Mouse (Mus musculus) MEL (cell line): ENCODE results near the gene Whrn. TPM values are rescaled to one million over a fixed set of nuclear protein-coding genes. Genes with fewer than 3 reads are reported as not detected.

Experiments
- DNase-seq: peaks from one replicate; pipeline ENCODE4 v3.0.0; 2011; ENCODE audit warnings: low read depth, low spot score
- H3K27ac ChIP-seq: 2 replicates; pipeline ENCODE4 v1.5.1; 2012; ENCODE audit warnings: low read depth, mild to moderate bottlenecking, control low read depth, low read length, moderate library complexity; ENCODE audit not compliant: control insufficient read depth
- H3K27me3 ChIP-seq, 2 experiments: fragments of 150-350 bp in 1 of 2; sonication (generic) in 1 of 2; 2 replicates each; pipeline ENCODE4 v1.6.1; 2012; ENCODE audit warnings: low read length in 2 of 2, mild to moderate bottlenecking in 2 of 2, improper control_type of control experiment in 1 of 2, moderate library complexity in 1 of 2; ENCODE audit not compliant: insufficient read depth in 2 of 2, control insufficient read depth in 1 of 2
- H3K36me3 ChIP-seq, 2 experiments: 2 replicates each; pipeline ENCODE4 v1.6.1; 2012 to 2014; ENCODE audit warnings: low read length in 2 of 2, improper control_type of control experiment in 1 of 2, inconsistent platforms in 1 of 2, mild to moderate bottlenecking in 1 of 2; ENCODE audit not compliant: insufficient read depth in 2 of 2, control insufficient read depth in 1 of 2
- H3K4me1 ChIP-seq, 2 experiments: fragments of 150-350 bp in 1 of 2; sonication (generic) in 1 of 2; 2 replicates each; pipeline ENCODE4 v1.6.1; 2012; ENCODE audit warnings: low read length in 2 of 2, improper control_type of control experiment in 1 of 2, mild to moderate bottlenecking in 1 of 2; ENCODE audit not compliant: insufficient read depth in 2 of 2, control insufficient read depth in 1 of 2
- H3K4me3 ChIP-seq, 2 experiments: fragments of 150-350 bp in 1 of 2; sonication (generic) in 1 of 2; 2 replicates each; pipeline ENCODE4 v1.5.1; 2012; ENCODE audit warnings: low read depth in 2 of 2, low read length in 2 of 2, mild to moderate bottlenecking in 2 of 2, moderate library complexity in 2 of 2, control low read depth in 1 of 2, improper control_type of control experiment in 1 of 2; ENCODE audit not compliant: control insufficient read depth in 1 of 2, insufficient read depth in 1 of 2
- H3K79me2 ChIP-seq: 2 replicates; pipeline ENCODE4 v1.6.1; 2012; ENCODE audit warnings: mild to moderate bottlenecking, low read length, moderate library complexity; ENCODE audit not compliant: control insufficient read depth, poor library complexity, insufficient read depth
- H3K9ac ChIP-seq: 2 replicates; pipeline ENCODE4 v1.6.1; 2012; ENCODE audit warnings: low read depth, mild to moderate bottlenecking, control low read depth, low read length, moderate library complexity; ENCODE audit not compliant: control insufficient read depth, poor library complexity, severe bottlenecking
- H3K9me3 ChIP-seq: fragments of 150-350 bp; sonication (generic); replicated peaks from 2 replicates; pipeline ENCODE4 v1.6.1; 2012; ENCODE audit warnings: mild to moderate bottlenecking, low read length, improper control_type of control experiment, moderate library complexity; ENCODE audit not compliant: insufficient read depth
- CHD2 ChIP-seq: IDR thresholded peaks from 2 replicates; pipeline ENCODE4 v1.6.1; 2011; ENCODE audit warnings: low read length, improper control_type of control experiment
- CTCF ChIP-seq, 3 experiments: IDR thresholded peaks in 2 of 3; conservative IDR thresholded peaks in 1 of 3; 2 replicates each; pipeline ENCODE4 v1.5.1; 2011 to 2012; ENCODE audit warnings: low read length in 3 of 3, low read depth in 2 of 3, mild to moderate bottlenecking in 2 of 3, improper control_type of control experiment in 1 of 3, inconsistent platforms in 1 of 3, mixed read lengths in 1 of 3, moderate library complexity in 1 of 3; ENCODE audit not compliant: control insufficient read depth in 1 of 3, insufficient read depth in 1 of 3, poor library complexity in 1 of 3, severe bottlenecking in 1 of 3
- ELF1 ChIP-seq: IDR thresholded peaks from 2 replicates; pipeline ENCODE4 v1.6.1; 2014; ENCODE audit warnings: low read depth, mild to moderate bottlenecking, inconsistent platforms, low read length, improper control_type of control experiment, moderate library complexity
- ETS1 ChIP-seq: IDR thresholded peaks from 2 replicates; pipeline ENCODE4 v1.6.1; 2012; ENCODE audit warnings: low read depth, mild to moderate bottlenecking, inconsistent platforms, low read length, improper control_type of control experiment, moderate library complexity
- GABPA ChIP-seq: IDR thresholded peaks from 2 replicates; pipeline ENCODE4 v1.6.1; 2012; ENCODE audit warnings: low read depth, mild to moderate bottlenecking, inconsistent platforms, low read length, improper control_type of control experiment, moderate library complexity
- HCFC1 ChIP-seq: IDR thresholded peaks from 2 replicates; pipeline ENCODE4 v1.6.1; 2012; ENCODE audit warnings: low read depth, mild to moderate bottlenecking, inconsistent platforms, low read length, improper control_type of control experiment, moderate library complexity
- KAT2A ChIP-seq: conservative IDR thresholded peaks from 2 replicates; pipeline ENCODE4 v1.6.1; 2012; ENCODE audit warnings: low read depth, low read length, improper control_type of control experiment, inconsistent platforms
- MAFK ChIP-seq: IDR thresholded peaks from 2 replicates; pipeline ENCODE4 v1.6.1; 2011; ENCODE audit warnings: low read depth, mild to moderate bottlenecking, low read length, improper control_type of control experiment, borderline replicate concordance
- MAX ChIP-seq: IDR thresholded peaks from 2 replicates; pipeline ENCODE4 v1.6.1; 2011; ENCODE audit warnings: low read length, improper control_type of control experiment
- MEF2A ChIP-seq: IDR thresholded peaks from 2 replicates; pipeline ENCODE4 v1.6.1; 2014; ENCODE audit warnings: low read depth, mild to moderate bottlenecking, inconsistent platforms, low read length, improper control_type of control experiment; ENCODE audit not compliant: poor library complexity, insufficient replicate concordance, severe bottlenecking; ENCODE audit errors: extremely low read depth
- MXI1 ChIP-seq: IDR thresholded peaks from 2 replicates; pipeline ENCODE4 v1.6.1; 2011; ENCODE audit warnings: mild to moderate bottlenecking, low read depth, low read length, improper control_type of control experiment
- MYB ChIP-seq: IDR thresholded peaks from 2 replicates; pipeline ENCODE4 v1.6.1; 2011; ENCODE audit warnings: mild to moderate bottlenecking, low read depth, low read length, improper control_type of control experiment
- NRF1 ChIP-seq: IDR thresholded peaks from 2 replicates; pipeline ENCODE4 v1.6.1; 2014; ENCODE audit warnings: low read depth, mild to moderate bottlenecking, inconsistent platforms, low read length, improper control_type of control experiment, moderate library complexity; ENCODE audit not compliant: poor library complexity, insufficient read depth, severe bottlenecking
- POLR2A ChIP-seq, 2 experiments: IDR thresholded peaks; 2 replicates each; pipeline ENCODE4 v1.6.1; 2011 to 2012; ENCODE audit warnings: low read length in 2 of 2, mild to moderate bottlenecking in 2 of 2, control low read depth in 1 of 2, improper control_type of control experiment in 1 of 2, low read depth in 1 of 2, moderate library complexity in 1 of 2; ENCODE audit not compliant: control insufficient read depth in 1 of 2, insufficient read depth in 1 of 2, poor library complexity in 1 of 2
- RCOR1 ChIP-seq: IDR thresholded peaks from 2 replicates; pipeline ENCODE4 v1.6.1; 2012; ENCODE audit warnings: low read depth, mild to moderate bottlenecking, inconsistent platforms, low read length, improper control_type of control experiment
- SIN3A ChIP-seq: IDR thresholded peaks from 2 replicates; pipeline ENCODE4 v1.6.1; 2012; ENCODE audit warnings: low read length, improper control_type of control experiment, inconsistent platforms
- SMC3 ChIP-seq: IDR thresholded peaks from 2 replicates; pipeline ENCODE4 v1.6.1; 2011; ENCODE audit warnings: low read depth, low read length, improper control_type of control experiment
- TAL1 ChIP-seq: IDR thresholded peaks from 2 replicates; pipeline ENCODE4 v1.6.1; 2012; ENCODE audit warnings: mild to moderate bottlenecking, inconsistent platforms, low read length, moderate library complexity, mixed read lengths
- TBP ChIP-seq: IDR thresholded peaks from 2 replicates; pipeline ENCODE4 v1.8.0; 2011; ENCODE audit warnings: low read depth, low read length, improper control_type of control experiment
- UBTF ChIP-seq: IDR thresholded peaks from 2 replicates; pipeline ENCODE4 v1.6.1; 2012; ENCODE audit warnings: low read depth, mild to moderate bottlenecking, inconsistent platforms, low read length, improper control_type of control experiment, moderate library complexity, borderline replicate concordance; ENCODE audit not compliant: insufficient read depth
- ZMIZ1 ChIP-seq: IDR thresholded peaks from 2 replicates; pipeline ENCODE4 v1.6.1; 2012; ENCODE audit warnings: low read depth, mild to moderate bottlenecking, inconsistent platforms, low read length, improper control_type of control experiment, moderate library complexity
- ZNF384 ChIP-seq: IDR thresholded peaks from 2 replicates; pipeline ENCODE4 v1.6.1; 2012; ENCODE audit warnings: low read depth, mild to moderate bottlenecking, inconsistent platforms, low read length, improper control_type of control experiment
- polyA plus RNA-seq, 2 experiments: library from polyadenylated mRNA; stranded (reverse) in 1 of 2; unstranded in 1 of 2; fragments of >175 nt in 1 of 2; fragments of >200 nt in 1 of 2; gene quantifications; 2 replicates each; pipeline versions ENCODE4 v1.2.1 to v1.2.4; 2012; ENCODE audit warnings: low replicate concordance in 2 of 2, low read depth in 1 of 2; ENCODE audit not compliant: insufficient read length in 2 of 2, insufficient read depth in 1 of 2, missing spikeins in 1 of 2
- total RNA-seq: library from RNA; depleted of rRNA; stranded (reverse); fragments of 300-350 nt; gene quantifications from 2 replicates; pipeline ENCODE4 v1.2.3, GENCODE M21; 2012

Gene Whrn
- total and polyA plus RNA-seq, 3 experiments, result not detected

DNA sequence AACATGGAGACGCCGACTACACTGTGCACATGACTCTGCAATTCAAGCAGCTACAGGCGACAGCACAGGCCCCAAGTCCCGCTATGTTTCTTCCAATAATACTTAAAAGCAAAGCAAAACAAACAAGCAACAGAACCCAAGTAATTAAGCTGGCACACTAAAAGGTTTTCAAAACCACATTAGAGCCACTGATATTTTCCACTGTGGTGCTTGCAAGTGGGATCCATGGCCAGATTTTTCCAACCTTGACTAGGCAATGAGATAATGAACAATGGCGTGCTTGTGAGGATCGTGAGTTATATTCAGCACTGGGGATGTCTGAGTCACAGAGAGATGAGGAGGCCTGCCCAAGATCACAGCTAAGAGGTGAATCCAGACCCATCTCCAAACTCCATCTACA, 8.5 kb downstream of the Whrn start:
- H3K36me3 ChIP-seq, result no peaks in the 10 kb centered on the region
- H3K9ac ChIP-seq, result no peak overlapping the region
- H3K9me3 ChIP-seq, result no peaks in the 10 kb centered on the region
- no peaks in the 10 kb centered on the region for H3K4me1 ChIP-seq
- H3K79me2 ChIP-seq, result no peaks in the 10 kb centered on the region
- no peak for TF ChIP-seq NRF1
- TF ChIP-seq MEF2A, result no peak
- TF ChIP-seq TBP, result no peak
- TF ChIP-seq UBTF, result no peak
- no peak for DNase-seq
- no peaks in the 10 kb centered on the region; a peak in 1 of 4 replicates for H3K27me3 ChIP-seq
- no peak overlapping the region for H3K27ac ChIP-seq
- H3K4me3 ChIP-seq, result no peak overlapping the region

DNA sequence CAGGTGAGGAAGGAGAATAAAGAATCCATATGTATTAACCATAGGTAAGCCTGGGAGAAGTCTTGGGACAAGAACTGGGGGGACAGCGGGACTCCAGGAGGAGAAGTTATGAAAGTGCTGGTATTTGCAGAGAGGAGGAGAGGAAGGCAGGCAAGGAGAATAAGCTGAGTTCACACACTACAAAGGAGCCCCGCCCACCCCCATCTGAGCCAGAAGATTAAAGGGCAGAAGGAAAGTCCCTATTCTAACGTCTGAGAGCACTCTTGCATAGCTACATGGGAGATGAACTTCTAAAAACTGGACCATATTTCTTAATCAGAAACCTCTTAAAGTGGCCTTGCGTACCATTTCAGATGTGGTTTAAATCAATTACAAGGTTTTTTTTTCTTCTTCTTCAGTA, 9.3 kb downstream of the Whrn start:
- H3K36me3 ChIP-seq, result no peaks in the 10 kb centered on the region
- no peaks in the 10 kb centered on the region; a peak in 1 of 4 replicates for H3K27me3 ChIP-seq
- no peak overlapping the region for H3K4me3 ChIP-seq
- no peak overlapping the region for H3K27ac ChIP-seq
- no peaks in the 10 kb centered on the region for H3K79me2 ChIP-seq
- no peaks in the 10 kb centered on the region for H3K9me3 ChIP-seq
- TF ChIP-seq KAT2A, result no peak
- no peak for TF ChIP-seq POLR2A (IDR thresholded peaks at IDR 0.05; ENCODE audit: control insufficient read depth in 1 of 2, insufficient read depth in 1 of 2, low read depth in 1 of 2, low read length in 2 of 2, poor library complexity in 1 of 2)
- TF ChIP-seq ETS1, result no peak
- no peak for TF ChIP-seq ZMIZ1
- TF ChIP-seq MEF2A, result no peak
- TF ChIP-seq RCOR1, result no peak
- no peak for TF ChIP-seq SIN3A
- TF ChIP-seq MXI1, result no peak
- TF ChIP-seq TAL1, result no peak
- TF ChIP-seq GABPA, result no peak
- TF ChIP-seq CHD2, result no peak
- H3K4me1 ChIP-seq, result no peaks in the 10 kb centered on the region
- DNase-seq, result no peak
- no peak overlapping the region for H3K9ac ChIP-seq

- Histone ChIP-seq H3K4me3 (no peak overlapping the region), H3K9ac (no peak overlapping the region), H3K9me3 (no peaks in the 10 kb centered on the region), H3K27ac (no peak overlapping the region), H3K36me3 (no peaks in the 10 kb centered on the region)
- TF ChIP-seq ZNF384 (no peak), CTCF (IDR thresholded peaks at IDR 0.05 in 2 of 3, conservative IDR thresholded peaks at IDR 0.05 in 1 of 3; ENCODE audit: control insufficient read depth in 1 of 3, insufficient read depth in 1 of 3, low read depth in 2 of 3, low read length in 3 of 3, poor library complexity in 1 of 3, severe bottlenecking in 1 of 3) (no peak), MAFK (no peak), MAX (no peak), HCFC1 (no peak), TAL1 (no peak), GABPA (no peak), ELF1 (no peak), SMC3 (no peak), MYB (no peak), ZMIZ1 (no peak)
- TF ChIP-seq, all 39 proteins: peak for 0
- Histone ChIP-seq H3K27me3 (no peaks in the 10 kb centered on the region), H3K79me2 (no peaks in the 10 kb centered on the region), H3K4me1 (no peaks in the 10 kb centered on the region)
- DNase-seq, result no peak
These were observed 12.1 kb downstream of the Whrn start for GRCm38 (mm10) chr4:63483741-63484140.
